Mouse (Mus musculus) limb, embryonic 11.5 days (tissue): Measurements from ENCODE around the gene Pde4d. TPM values are rescaled to one million over a fixed set of nuclear protein-coding genes. Genes with fewer than 3 reads are reported as not detected.

ENCODE experiments used
- ATAC-seq: fragments of 200-750 bp; cut with Nextera tagmentation; 2 replicates; pipeline ENCODE4 v1.8.0; 2017; ENCODE audit warnings: low read depth; ENCODE audit not compliant: insufficient number of reproducible peaks, low FRiP score, low TSS enrichment
- DNase-seq: peaks from one replicate; pipeline ENCODE4 v3.0.0-alpha.2; 2015; ENCODE audit warnings: low spot score
- H3K27ac ChIP-seq: fragments of 300-500 bp; sonication (generic); replicated peaks from 2 replicates; pipeline ENCODE4 v1.5.1; 2014; ENCODE audit warnings: low read depth, mild to moderate bottlenecking, low read length
- H3K27me3 ChIP-seq: fragments of 300-500 bp; sonication (generic); 2 replicates; pipeline ENCODE4 v1.6.1; 2014; ENCODE audit warnings: mild to moderate bottlenecking, low read length, mixed read lengths; ENCODE audit not compliant: control insufficient read depth, insufficient read depth
- H3K36me3 ChIP-seq: fragments of 300-500 bp; sonication (generic); 2 replicates; pipeline ENCODE4 v1.6.1; 2014; ENCODE audit warnings: mild to moderate bottlenecking, low read length, moderate library complexity, mixed read lengths; ENCODE audit not compliant: control insufficient read depth, insufficient read depth
- H3K4me1 ChIP-seq: fragments of 300-500 bp; sonication (generic); 2 replicates; pipeline ENCODE4 v1.6.1; 2014; ENCODE audit warnings: low read length, mixed read lengths; ENCODE audit not compliant: control insufficient read depth, insufficient read depth
- H3K4me2 ChIP-seq: fragments of 300-500 bp; sonication (generic); 2 replicates; pipeline ENCODE4 v1.6.1; 2014; ENCODE audit warnings: low read depth, mild to moderate bottlenecking, moderate library complexity; ENCODE audit not compliant: severe bottlenecking
- H3K4me3 ChIP-seq: fragments of 300-500 bp; sonication (generic); 2 replicates; pipeline ENCODE4 v1.5.1; 2014; ENCODE audit warnings: low read depth, low read length
- H3K9ac ChIP-seq: fragments of 300-500 bp; sonication (generic); 2 replicates; pipeline ENCODE4 v1.6.1; 2014; ENCODE audit warnings: mild to moderate bottlenecking, low read length
- H3K9me3 ChIP-seq: fragments of 300-500 bp; sonication (generic); 2 replicates; pipeline ENCODE4 v1.6.1; 2016; ENCODE audit warnings: low read length; ENCODE audit not compliant: control insufficient read depth
- WGBS: fragments of 180-500 bp; shearing (Covaris S2); extraction: QIAGEN DNeasy Blood & Tissue Kit; methylation state at CpG from one replicate; pipeline ENCODE4 v1.1.7; 2014; 5-methylcytosine and 5-hydroxymethylcytosine counted together
- polyA plus RNA-seq: library from polyadenylated mRNA; unstranded; fragments of >200 nt; fragmentation: Nextera tagmentation; extraction: Ambion mirVana; gene quantifications from 2 replicates; pipeline ENCODE4 v1.2.1, GENCODE M21; 2014

Gene Pde4d
- polyA plus RNA-seq, 1 experiment from 2014 or later: 13.3 TPM

DNA sequence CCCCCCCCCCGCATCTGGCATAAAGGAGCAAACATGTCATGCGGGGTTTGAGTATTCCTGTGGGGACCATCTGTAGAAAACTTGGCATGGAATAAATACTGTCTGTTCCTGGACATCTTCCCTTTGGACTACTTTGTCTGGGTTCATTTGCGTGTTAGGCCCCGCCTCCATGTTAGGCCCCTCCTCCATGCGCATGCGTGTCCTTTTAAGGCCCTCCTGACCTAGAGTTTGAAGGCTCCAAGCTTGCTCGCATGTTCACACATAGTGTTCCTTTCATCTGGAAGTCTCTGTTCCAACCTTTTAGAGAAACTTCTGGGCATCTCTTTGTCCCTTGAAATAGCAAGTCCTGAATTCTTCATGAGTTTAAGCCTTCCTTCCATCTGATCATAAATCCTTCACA is 1359.2 kb downstream of the Pde4d start:
- Histone ChIP-seq H3K9me3 (no peaks in the 10 kb centered on the region), H3K27ac (no peak overlapping the region), H3K36me3 (no peaks in the 10 kb centered on the region), H3K4me2 (no peak overlapping the region), H3K9ac (no peak overlapping the region), H3K4me1 (no peaks in the 10 kb centered on the region), H3K27me3 (no peaks in the 10 kb centered on the region), H3K4me3 (no peak overlapping the region)
- no peak for ATAC-seq
- 95% methylated on average over 6 of the region's 7 CpGs for WGBS
- no peak for DNase-seq

DNA sequence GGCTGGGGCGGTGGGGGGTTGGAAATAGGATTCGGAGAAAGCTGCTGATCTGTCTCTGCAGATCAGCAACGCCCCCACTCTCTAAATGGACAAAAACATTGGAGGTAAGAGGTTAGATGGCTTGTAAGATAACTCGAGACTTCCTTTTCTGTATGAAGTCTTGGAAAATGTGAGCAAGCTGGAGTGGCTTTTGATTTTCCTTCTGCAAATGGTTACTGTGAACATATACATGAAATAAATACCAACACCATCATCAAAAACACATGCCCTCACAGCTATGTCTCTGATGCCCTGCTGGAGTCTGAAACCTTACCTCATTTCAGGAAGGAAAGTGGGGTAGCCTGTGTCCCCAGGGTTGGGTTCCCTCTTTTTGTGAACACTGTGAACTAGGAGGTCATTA is 1359.9 kb downstream of the Pde4d start:
- H3K27ac ChIP-seq: no peak overlapping the region
- no peak overlapping the region for H3K4me3 ChIP-seq

DNA sequence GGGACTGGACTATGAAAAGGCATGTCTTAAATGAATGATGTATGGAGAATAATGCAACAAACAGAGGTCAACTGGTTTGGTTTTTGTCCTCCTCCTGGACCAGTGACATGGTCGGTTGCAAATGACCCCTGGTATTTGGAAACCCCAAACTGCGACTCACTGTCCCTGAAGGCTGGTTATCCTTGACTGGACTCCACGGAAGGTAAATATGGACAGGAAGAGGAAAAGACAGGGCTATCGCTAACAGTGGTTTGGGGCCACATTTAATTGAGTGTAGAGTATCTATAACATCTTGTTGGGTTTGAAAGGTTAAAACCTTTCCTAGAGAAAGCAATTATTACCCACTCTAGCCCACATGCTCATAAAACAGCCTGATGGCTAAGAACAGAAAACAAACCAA is 1364.2 kb downstream of the Pde4d start:
- no peak overlapping the region for H3K27ac ChIP-seq
- H3K4me3 ChIP-seq: no peak overlapping the region
- no peaks in the 10 kb centered on the region for H3K9me3 ChIP-seq
- no peak overlapping the region for H3K9ac ChIP-seq
- 82% methylated on average over 4 of the region's 4 CpGs for WGBS
- DNase-seq: no peak
- H3K4me1 ChIP-seq: no peaks in the 10 kb centered on the region
- no peaks in the 10 kb centered on the region for H3K36me3 ChIP-seq
- no peak for ATAC-seq
- H3K27me3 ChIP-seq: no peaks in the 10 kb centered on the region
- no peak overlapping the region for H3K4me2 ChIP-seq

More for the DNA sequence above, 1359.9 kb downstream of the Pde4d start:
- Histone ChIP-seq H3K36me3 (no peaks in the 10 kb centered on the region), H3K4me2 (no peak overlapping the region), H3K9me3 (no peaks in the 10 kb centered on the region), H3K9ac (no peak overlapping the region), H3K4me1 (no peaks in the 10 kb centered on the region), H3K27me3 (no peaks in the 10 kb centered on the region)
- no peak for DNase-seq
- 75% methylated on average over 4 of the region's 4 CpGs for WGBS
- ATAC-seq: no peak

DNA sequence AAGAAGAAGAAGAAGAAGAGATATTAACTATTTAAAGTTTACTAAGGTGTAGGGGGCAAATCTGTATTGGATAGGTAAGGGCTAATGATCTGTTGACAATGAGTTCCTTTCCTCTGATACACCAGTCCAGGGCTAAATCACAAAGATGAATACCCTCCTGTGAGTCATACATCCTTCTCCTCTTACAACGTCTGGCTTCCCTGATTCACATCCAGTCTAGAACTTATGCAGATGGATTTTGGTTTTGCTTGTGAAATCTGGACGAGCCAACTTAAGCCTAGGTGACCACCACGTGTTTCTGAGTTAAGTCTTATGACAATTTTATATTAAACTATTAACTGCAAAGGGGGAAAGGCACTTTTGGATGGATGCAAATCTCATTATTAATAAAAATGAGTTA is 1369.3 kb downstream of the Pde4d start:
- peaks cover 21% of the 10 kb centered on the region for H3K4me1 ChIP-seq
- H3K27me3 ChIP-seq: no peaks in the 10 kb centered on the region
- no peak for ATAC-seq

DNA sequence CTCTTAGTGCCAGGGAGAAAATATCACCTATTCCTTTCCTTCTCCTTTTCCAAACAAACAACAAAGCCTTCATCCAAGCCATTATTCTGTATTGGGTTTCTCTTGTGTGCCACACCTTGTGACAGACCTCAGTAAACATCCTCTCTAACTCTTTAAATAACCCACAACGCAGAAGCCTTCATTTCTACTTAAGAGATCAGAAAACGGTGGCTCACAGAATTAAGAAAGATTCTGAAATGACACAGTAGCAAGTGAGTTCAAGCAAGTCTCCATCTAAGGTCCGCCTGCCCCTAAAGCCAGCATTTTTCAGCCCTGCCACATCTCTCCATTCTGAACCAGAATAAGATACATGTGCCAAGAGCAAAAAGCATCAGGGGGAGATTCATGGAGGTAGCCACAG is 1370.4 kb downstream of the Pde4d start:
- H3K4me1 ChIP-seq: peaks cover 28% of the 10 kb centered on the region
- no peak for DNase-seq
- no peak overlapping the region for H3K9ac ChIP-seq
- no peaks in the 10 kb centered on the region for H3K27me3 ChIP-seq
- no peaks in the 10 kb centered on the region for H3K36me3 ChIP-seq
- ATAC-seq: no peak
- H3K4me2 ChIP-seq: no peak overlapping the region
- H3K27ac ChIP-seq: no peak overlapping the region
- H3K9me3 ChIP-seq: no peaks in the 10 kb centered on the region
- no peak overlapping the region for H3K4me3 ChIP-seq
- 80% methylated on average over 3 of the region's 3 CpGs for WGBS

More for the DNA sequence above, 1369.3 kb downstream of the Pde4d start:
- DNase-seq: no peak
- 74% methylated on average over 3 of the region's 3 CpGs for WGBS
- no peak overlapping the region for H3K9ac ChIP-seq
- no peaks in the 10 kb centered on the region for H3K36me3 ChIP-seq
- no peak overlapping the region for H3K4me3 ChIP-seq
- no peak overlapping the region for H3K4me2 ChIP-seq
- H3K9me3 ChIP-seq: no peaks in the 10 kb centered on the region
- H3K27ac ChIP-seq: no peak overlapping the region

DNA sequence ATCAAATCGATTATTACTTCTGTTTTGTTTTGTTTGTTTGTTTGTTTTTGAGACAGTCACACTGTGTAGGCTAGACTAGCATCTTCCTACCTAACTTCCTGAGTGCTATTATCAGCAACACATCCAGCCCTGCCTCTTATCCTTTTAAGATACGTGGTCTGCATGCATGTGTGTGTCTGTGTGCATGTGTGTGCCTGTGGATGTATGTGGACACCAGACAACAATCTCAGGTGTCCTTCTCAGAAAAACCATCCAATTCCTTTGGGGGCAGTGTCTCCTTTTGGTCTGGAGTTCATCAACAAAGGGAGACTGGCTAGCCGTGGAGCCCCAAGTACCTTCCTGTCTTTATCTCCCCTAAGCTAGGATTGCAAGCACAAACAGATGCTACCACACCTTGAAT is 1371.1 kb downstream of the Pde4d start:
- H3K36me3 ChIP-seq: no peaks in the 10 kb centered on the region
- H3K4me3 ChIP-seq: no peak overlapping the region
- H3K9me3 ChIP-seq: no peaks in the 10 kb centered on the region
- H3K27ac ChIP-seq: 0 out of 2 replicates have a peak overlapping the region, but pooled peaks have one; percentile 8
- no peaks in the 10 kb centered on the region for H3K27me3 ChIP-seq
- no peak for DNase-seq
- peaks cover 28% of the 10 kb centered on the region for H3K4me1 ChIP-seq
- WGBS: 65% methylated on average over 3 of the region's 3 CpGs
- no peak overlapping the region for H3K9ac ChIP-seq
- no peak for ATAC-seq
- no peak overlapping the region for H3K4me2 ChIP-seq

DNA sequence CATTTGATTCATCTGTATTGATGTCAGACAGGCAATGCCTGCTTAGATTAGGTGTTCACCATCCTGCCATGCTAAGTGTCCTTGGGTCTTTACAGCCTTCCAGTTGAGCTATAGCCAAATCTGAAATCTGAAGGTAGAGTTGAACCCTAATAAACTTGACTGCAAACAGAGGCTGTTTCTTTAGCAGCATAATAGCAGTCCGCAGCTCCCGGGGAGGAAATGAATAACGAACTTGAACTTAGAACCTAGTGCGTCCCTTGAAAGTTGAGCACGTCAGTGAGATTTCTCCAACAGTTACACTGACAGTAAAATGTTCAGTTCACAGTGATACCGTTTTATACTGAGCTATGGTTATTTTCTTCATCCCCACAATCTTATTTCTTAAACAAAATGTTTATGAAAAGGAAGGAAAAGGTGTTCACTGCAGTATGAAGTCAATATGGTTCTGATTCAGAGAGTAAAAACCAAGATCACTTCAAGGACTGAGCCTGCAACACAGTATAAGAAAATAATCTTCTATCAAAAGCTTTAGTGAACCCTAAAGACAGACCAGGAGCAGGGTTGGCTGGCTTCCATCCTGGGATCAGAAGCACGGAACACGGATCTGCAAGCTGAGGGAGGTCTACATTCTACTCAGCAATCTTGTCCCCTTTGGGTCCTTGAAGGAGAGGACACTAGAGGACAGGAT is 1372.1 kb downstream of the Pde4d start:
- 17% methylated on average over 8 of the region's 8 CpGs for WGBS
- ATAC-seq (peak; percentile 69), DNase-seq (no peak)
- H3K27ac ChIP-seq: peak overlapping the region; percentile 55; the same call in 1 of the 2 replicates
- H3K4me2 ChIP-seq: peak overlapping the region; percentile 53
- H3K27me3 ChIP-seq: no peaks in the 10 kb centered on the region
- H3K9ac ChIP-seq: peak overlapping the region; percentile 41; the same call in 1 of the 2 replicates
- peak overlapping the region; percentile 27 for H3K4me3 ChIP-seq
- no peaks in the 10 kb centered on the region for H3K9me3 ChIP-seq
- H3K4me1 ChIP-seq: peaks cover 28% of the 10 kb centered on the region
- H3K36me3 ChIP-seq: no peaks in the 10 kb centered on the region

DNA sequence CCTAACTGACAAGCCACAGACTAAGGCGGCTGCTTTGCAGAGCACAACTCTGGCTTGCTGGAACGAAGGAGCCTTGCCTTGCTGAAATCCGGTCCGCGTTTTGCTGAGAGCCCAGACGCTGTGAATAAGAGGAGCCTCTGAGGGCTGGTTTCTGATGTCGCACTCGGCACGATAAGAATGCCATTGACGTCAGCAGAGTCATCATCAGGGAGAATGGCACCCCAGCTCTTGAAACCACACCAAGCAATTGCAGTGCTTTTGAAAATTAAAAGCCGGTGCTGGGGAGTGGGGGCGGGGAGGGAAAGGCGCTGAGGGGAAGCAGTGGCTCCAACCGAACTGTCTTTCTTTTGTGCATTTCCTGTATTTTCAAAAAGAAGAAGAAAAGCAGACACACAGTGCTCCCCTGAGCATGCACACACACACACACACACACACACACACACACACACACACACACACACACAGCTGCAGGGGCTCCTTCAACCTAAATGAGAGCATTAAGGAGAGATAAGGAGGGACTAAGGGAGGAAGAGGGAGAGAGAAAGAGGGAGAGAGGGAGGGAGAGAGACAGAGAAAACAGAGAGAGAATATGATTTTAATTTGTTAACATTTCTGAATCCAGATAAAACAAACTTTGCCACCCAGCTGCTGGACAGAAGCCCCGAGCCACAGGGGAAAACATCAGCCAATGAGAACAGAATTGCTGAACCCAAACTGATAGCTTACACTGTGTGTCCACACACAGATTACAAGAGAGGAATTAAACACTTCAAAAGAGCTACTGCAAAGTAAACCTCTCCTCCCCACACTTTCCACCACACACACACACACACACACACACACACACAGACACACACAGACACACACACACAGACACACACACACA is 1372.9 kb downstream of the Pde4d start:
- Histone ChIP-seq H3K9ac (peak overlapping the region; percentile 41), H3K36me3 (no peaks in the 10 kb centered on the region), H3K27me3 (no peaks in the 10 kb centered on the region), H3K27ac (peak overlapping the region; percentile 56), H3K4me2 (peak overlapping the region; percentile 53), H3K4me1 (peaks cover 28% of the 10 kb centered on the region), H3K9me3 (no peaks in the 10 kb centered on the region), H3K4me3 (peak overlapping the region; percentile 27)
- WGBS: under 1% methylated on average over 15 of the region's 15 CpGs
- peak; percentile 90 for DNase-seq
- peak; percentile 90 for ATAC-seq
